Mouse (Mus musculus) embryonic facial prominence, embryonic 11.5 days (tissue): ENCODE measurements at regions not wholly inside any gene's neighbourhood (a gene's known extent, or its start where the extent isn't known, plus 50 kb on each side); places are given as distances from the start of the nearest gene placed in this dataset.

Experiments
- ATAC-seq: fragments of 200-750 bp; cut with Nextera tagmentation; replicated peaks from 2 replicates; pipeline ENCODE4 v1.8.0; 2017; ENCODE audit warnings: low read depth; ENCODE audit not compliant: insufficient number of reproducible peaks, low FRiP score, low TSS enrichment
- DNase-seq: peaks from one replicate; pipeline ENCODE4 v3.0.0-alpha.2; 2015; ENCODE audit warnings: low spot score
- H3K27ac ChIP-seq: fragments of 300-500 bp; sonication (generic); replicated peaks from 2 replicates; pipeline ENCODE4 v1.5.1; 2014; ENCODE audit warnings: mild to moderate bottlenecking, low read depth, low read length, control low read depth
- H3K27me3 ChIP-seq: fragments of 300-500 bp; sonication (generic); 2 replicates; pipeline ENCODE4 v1.6.1; 2014; ENCODE audit warnings: mild to moderate bottlenecking, low read length, moderate library complexity, mixed read lengths; ENCODE audit not compliant: control insufficient read depth, insufficient read depth
- H3K36me3 ChIP-seq: fragments of 300-500 bp; sonication (generic); replicated peaks from 2 replicates; pipeline ENCODE4 v1.6.1; 2014; ENCODE audit warnings: low read depth, mild to moderate bottlenecking, low read length, moderate library complexity, mixed read lengths; ENCODE audit not compliant: control insufficient read depth, insufficient read depth
- H3K4me1 ChIP-seq: fragments of 300-500 bp; sonication (generic); 2 replicates; pipeline ENCODE4 v1.6.1; 2014; ENCODE audit warnings: low read length, mixed read lengths; ENCODE audit not compliant: control insufficient read depth, insufficient read depth
- H3K4me2 ChIP-seq: fragments of 300-500 bp; sonication (generic); 2 replicates; pipeline ENCODE4 v1.6.1; 2014; ENCODE audit warnings: low read depth, mild to moderate bottlenecking, control low read depth, low read length, moderate library complexity
- H3K4me3 ChIP-seq: fragments of 300-500 bp; sonication (generic); 2 replicates; pipeline ENCODE4 v1.5.1; 2014; ENCODE audit warnings: low read depth, low read length, control low read depth
- H3K9ac ChIP-seq: fragments of 300-500 bp; sonication (generic); replicated peaks from 2 replicates; pipeline ENCODE4 v1.6.1; 2014; ENCODE audit warnings: mild to moderate bottlenecking, control low read depth, low read length
- H3K9me3 ChIP-seq: fragments of 300-500 bp; sonication (generic); replicated peaks from 2 replicates; pipeline ENCODE4 v1.6.1; 2016; ENCODE audit warnings: mild to moderate bottlenecking, low read length, inconsistent platforms, mixed read lengths; ENCODE audit not compliant: control insufficient read depth
- WGBS: fragments of 180-500 bp; shearing (Covaris S2); extraction: QIAGEN DNeasy Blood & Tissue Kit; methylation state at CpG from one replicate; pipeline ENCODE4 v1.1.7; 2014; 5-methylcytosine and 5-hydroxymethylcytosine counted together

DNA sequence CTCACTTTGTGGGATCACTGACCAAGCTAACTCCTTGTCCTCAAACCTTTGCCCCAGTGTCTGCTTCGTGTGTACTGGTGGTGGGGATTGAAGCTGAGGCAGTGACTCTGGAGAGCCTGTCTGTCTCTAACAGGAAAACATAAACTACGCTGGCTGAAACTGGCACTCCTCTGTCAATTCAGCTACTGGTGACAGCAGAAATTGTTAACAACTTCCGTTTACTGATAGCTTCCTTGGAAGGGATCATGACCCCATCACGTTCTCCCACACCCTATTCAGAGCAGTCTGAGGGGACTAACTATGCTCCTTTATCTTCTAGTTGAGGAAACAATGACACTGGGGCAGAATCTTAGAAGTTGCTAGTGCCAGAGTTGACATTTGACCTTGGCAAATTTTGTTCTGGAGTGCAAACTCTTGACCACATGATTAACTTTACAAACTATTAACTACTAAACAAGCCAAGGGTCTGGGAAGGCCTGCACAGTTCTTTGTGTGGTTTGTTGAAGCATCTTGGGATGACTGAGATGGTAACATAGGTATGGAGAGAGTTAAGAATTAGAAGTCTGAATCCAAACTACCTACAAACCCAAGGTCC lies 96.7 kb upstream of the Max start:
- WGBS = 24% methylated on average over 4 of the region's 4 CpGs
- Histone ChIP-seq H3K9ac (no peak overlapping the region), H3K4me3 (no peak overlapping the region), H3K27me3 (no peaks in the 10 kb centered on the region), H3K4me2 (no peak overlapping the region), H3K9me3 (no peaks in the 10 kb centered on the region), H3K27ac (no peak overlapping the region), H3K4me1 (no peaks in the 10 kb centered on the region), H3K36me3 (no peaks in the 10 kb centered on the region)
- DNase-seq (no peak), ATAC-seq (no peak)

GRCm38 (mm10) chr12:77056748-77057370 lies 94.9 kb upstream of the Max start:
- Histone ChIP-seq H3K27me3 (no peaks in the 10 kb centered on the region), H3K4me2 (no peak overlapping the region), H3K9me3 (no peaks in the 10 kb centered on the region), H3K36me3 (no peaks in the 10 kb centered on the region), H3K9ac (no peak overlapping the region), H3K4me1 (no peaks in the 10 kb centered on the region), H3K4me3 (no peak overlapping the region), H3K27ac (no peak overlapping the region)
- ATAC-seq = no peak
- DNase-seq = no peak
- WGBS = 75% methylated on average over 5 of the region's 5 CpGs

GRCm38 (mm10) chr12:77054700-77055099 lies 92.7 kb upstream of the Max start:
- DNase-seq = no peak

DNA sequence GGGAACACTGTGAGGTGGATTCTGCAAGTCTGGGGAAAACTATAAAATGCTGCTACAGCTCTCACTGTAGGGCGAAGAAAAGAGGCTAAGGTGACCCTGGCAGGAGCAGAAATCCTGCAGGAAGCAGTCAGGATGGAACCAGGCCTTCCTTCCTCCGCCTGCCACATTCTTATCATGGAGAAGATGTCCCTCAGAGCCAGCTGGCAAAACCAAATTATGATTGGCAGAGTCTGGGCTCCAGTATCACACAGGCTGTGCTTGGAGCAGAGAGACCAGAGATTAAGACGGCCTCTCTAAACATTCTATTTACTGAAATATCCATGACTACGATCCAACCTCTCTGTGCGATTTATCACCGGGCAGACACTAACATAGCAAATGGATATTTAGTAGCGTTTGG lies 92.2 kb upstream of the Max start:
- no peak for DNase-seq
- 96% methylated on average over 7 of the region's 7 CpGs for WGBS
- ATAC-seq = no peak
- no peaks in the 10 kb centered on the region for H3K9me3 ChIP-seq
- no peak overlapping the region for H3K9ac ChIP-seq
- no peaks in the 10 kb centered on the region for H3K27me3 ChIP-seq
- no peak overlapping the region for H3K4me2 ChIP-seq
- no peak overlapping the region for H3K27ac ChIP-seq
- no peak overlapping the region for H3K4me3 ChIP-seq
- no peaks in the 10 kb centered on the region for H3K36me3 ChIP-seq
- H3K4me1 ChIP-seq = no peaks in the 10 kb centered on the region

More at GRCm38 (mm10) chr12:77054700-77055099, 92.7 kb upstream of the Max start:
- no peaks in the 10 kb centered on the region for H3K27me3 ChIP-seq
- H3K36me3 ChIP-seq = no peaks in the 10 kb centered on the region
- H3K4me3 ChIP-seq = no peak overlapping the region
- ATAC-seq = no peak
- H3K4me2 ChIP-seq = no peak overlapping the region
- H3K27ac ChIP-seq = no peak overlapping the region
- no peak overlapping the region for H3K9ac ChIP-seq
- H3K4me1 ChIP-seq = no peaks in the 10 kb centered on the region
- WGBS = 89% methylated on average over 5 of the region's 5 CpGs
- no peaks in the 10 kb centered on the region for H3K9me3 ChIP-seq

- no peaks in the 10 kb centered on the region for H3K4me1 ChIP-seq
- H3K4me2 ChIP-seq = no peak overlapping the region
- H3K4me3 ChIP-seq = no peak overlapping the region
- no peaks in the 10 kb centered on the region for H3K36me3 ChIP-seq
- H3K9me3 ChIP-seq = no peaks in the 10 kb centered on the region
- ATAC-seq = no peak
- DNase-seq = peak; percentile 52
- H3K9ac ChIP-seq = no peak overlapping the region
- no peaks in the 10 kb centered on the region for H3K27me3 ChIP-seq
- no peak overlapping the region for H3K27ac ChIP-seq
- WGBS = 71% methylated on average over 6 of the region's 6 CpGs
Measured at GRCm38 (mm10) chr12:77052853-77053252, 90.9 kb upstream of the Max start.

GRCm38 (mm10) chr12:77048380-77048779 lies 86.4 kb upstream of the Max start:
- no peaks in the 10 kb centered on the region for H3K4me1 ChIP-seq
- no peak overlapping the region for H3K4me3 ChIP-seq
- no peak overlapping the region for H3K27ac ChIP-seq
- no peak overlapping the region for H3K9ac ChIP-seq
- no peaks in the 10 kb centered on the region; the same call in 1 of the 2 replicates for H3K27me3 ChIP-seq
- 22% methylated on average over 11 of the region's 11 CpGs for WGBS
- H3K4me2 ChIP-seq = no peak overlapping the region
- no peaks in the 10 kb centered on the region for H3K36me3 ChIP-seq
- DNase-seq = no peak
- ATAC-seq = no peak
- H3K9me3 ChIP-seq = no peaks in the 10 kb centered on the region

- 68% methylated on average over 1 of the region's 1 CpGs for WGBS
- ATAC-seq (no peak), DNase-seq (no peak)
- H3K27me3 ChIP-seq = no peaks in the 10 kb centered on the region; the same call in 1 of the 2 replicates
- no peaks in the 10 kb centered on the region for H3K9me3 ChIP-seq
- no peaks in the 10 kb centered on the region for H3K36me3 ChIP-seq
- no peak overlapping the region for H3K4me3 ChIP-seq
- no peak overlapping the region for H3K9ac ChIP-seq
- no peak overlapping the region for H3K4me2 ChIP-seq
- no peaks in the 10 kb centered on the region for H3K4me1 ChIP-seq
- H3K27ac ChIP-seq = no peak overlapping the region
Measured at GRCm38 (mm10) chr12:77047273-77047672, 85.3 kb upstream of the Max start.

- Histone ChIP-seq H3K4me3 (no peak overlapping the region), H3K9me3 (no peaks in the 10 kb centered on the region), H3K36me3 (no peaks in the 10 kb centered on the region), H3K27me3 (no peaks in the 10 kb centered on the region; the same call in 1 of the 2 replicates), H3K27ac (no peak overlapping the region), H3K4me1 (no peaks in the 10 kb centered on the region), H3K4me2 (no peak overlapping the region), H3K9ac (no peak overlapping the region)
- WGBS = 87% methylated on average over 2 of the region's 2 CpGs
- ATAC-seq (no peak), DNase-seq (no peak)
Measured at GRCm38 (mm10) chr12:77045956-77046355, 84.0 kb upstream of the Max start.
